Mouse (Mus musculus): ENCODE results near the gene Fbxl14.

- no peak for TF ChIP-seq CTCF (conservative IDR thresholded peaks at IDR 0.05; ENCODE audit: low read length)
- TF ChIP-seq POU5F1 (IDR thresholded peaks at IDR 0.05; ENCODE audit: borderline replicate concordance, low read length): no peak
Measured at GRCm38 (mm10) chr6:119514085-119514484, 34.6 kb downstream of the Fbxl14 start.
